Mouse (Mus musculus) C2C12 (cell line): ENCODE data around the gene AL732309.1.

Experiments used
- CEBPB ChIP-seq: IDR thresholded peaks from one replicate; pipeline ENCODE4 v1.6.1; 2011; ENCODE audit warnings: low read depth, mild to moderate bottlenecking, control low read depth, moderate library complexity
- CTCF ChIP-seq: IDR thresholded peaks from one replicate; pipeline ENCODE4 v1.5.1; 2011; ENCODE audit not compliant: control insufficient read depth, insufficient read depth, insufficient read length
- FOSL1 ChIP-seq: IDR thresholded peaks from one replicate; pipeline ENCODE4 v1.8.0; 2011; ENCODE audit warnings: mild to moderate bottlenecking, low read length; ENCODE audit not compliant: poor library complexity, insufficient read depth, severe bottlenecking
- MAX ChIP-seq: IDR thresholded peaks from one replicate; pipeline ENCODE4 v1.6.1; 2011; ENCODE audit warnings: mild to moderate bottlenecking, control low read depth
- USF1 ChIP-seq: IDR thresholded peaks from one replicate; pipeline ENCODE4 v1.6.1; 2011; ENCODE audit warnings: low read depth, mild to moderate bottlenecking, control low read depth, moderate library complexity

- TF ChIP-seq CTCF: no peak
- TF ChIP-seq MAX: no peak
- no peak for TF ChIP-seq USF1
- TF ChIP-seq CEBPB: no peak
- no peak for TF ChIP-seq FOSL1
These were observed 48.7 kb downstream of the AL732309.1 start for GRCm38 (mm10) chr2:25197946-25198345.
